Mouse (Mus musculus): Measurements from ENCODE around the gene Camsap2. TPM values are rescaled to one million over a fixed set of nuclear protein-coding genes. Genes with fewer than 3 reads are reported as not detected.

Gene Camsap2
- polyA plus RNA-seq, 3 experiments from 2014 or later: 2.2 to 6.3 (median 5.8) TPM

DNA sequence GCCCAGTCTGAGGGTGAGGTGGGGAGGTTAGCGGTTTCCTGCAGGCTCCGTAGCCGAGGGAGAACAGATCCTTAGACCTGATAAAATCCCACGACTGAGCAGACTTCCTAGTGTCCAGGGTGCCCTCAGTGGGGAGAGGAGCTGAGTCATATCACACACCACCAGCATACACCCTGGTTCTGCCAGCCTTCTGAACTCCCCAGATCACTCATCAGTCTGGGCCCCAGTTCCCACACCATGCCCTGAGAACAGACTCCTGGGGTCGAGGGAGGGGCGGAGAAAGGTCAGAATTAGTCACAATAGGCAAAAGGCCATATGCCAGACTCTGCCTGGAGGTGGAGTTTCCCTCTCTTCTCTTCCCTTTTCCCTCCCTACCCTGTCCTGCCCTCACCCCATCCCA lies 90.7 kb downstream of the Camsap2 start:
- peak; percentile 66 for ATAC-seq

DNA sequence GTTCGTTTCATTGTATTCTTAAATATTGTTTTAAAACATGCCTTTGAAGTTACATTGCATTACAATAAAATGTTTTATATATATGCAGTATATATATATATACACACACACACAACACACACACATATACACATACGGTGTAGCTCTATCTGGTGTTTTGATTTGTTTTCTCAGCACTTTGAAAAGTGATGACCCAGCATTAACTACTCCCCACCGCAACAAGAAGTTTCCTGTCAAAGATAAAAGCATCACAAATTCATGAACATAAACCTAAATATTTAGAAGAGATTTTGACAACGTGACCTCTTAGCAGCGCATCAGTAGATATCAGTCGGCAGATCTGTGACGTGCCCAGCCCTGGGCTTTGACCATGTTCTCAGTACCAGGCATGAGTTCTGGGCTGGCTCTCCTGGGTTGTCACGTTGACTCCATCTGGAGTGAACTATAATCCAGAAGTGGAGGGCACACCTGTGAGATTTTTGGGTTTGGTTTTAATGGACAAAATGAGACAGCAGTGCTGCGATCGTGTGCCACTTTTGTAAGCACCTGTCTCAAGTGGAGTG lies 91.3 kb downstream of the Camsap2 start:
- peak; percentile 52 for ATAC-seq

DNA sequence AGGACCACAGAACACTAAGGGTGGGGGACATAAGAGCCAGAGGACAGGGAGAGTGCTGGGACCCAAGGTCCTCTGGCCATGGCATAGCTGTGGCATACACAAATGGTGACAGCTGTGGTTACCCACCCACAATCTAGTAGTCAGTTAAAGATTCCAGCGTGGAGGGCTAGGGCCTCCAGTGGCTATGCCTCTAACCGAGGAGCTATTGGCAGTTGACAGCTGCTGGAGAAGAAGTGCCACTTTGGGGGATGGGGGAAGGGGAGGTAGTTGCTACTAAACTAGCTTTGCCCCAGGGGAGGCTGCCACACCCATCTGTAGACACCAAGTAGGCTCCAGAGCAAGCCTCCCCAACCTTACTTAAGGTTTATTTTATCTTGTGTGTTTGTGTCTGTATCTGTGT lies 92.4 kb downstream of the Camsap2 start:
- no peak for ATAC-seq

DNA sequence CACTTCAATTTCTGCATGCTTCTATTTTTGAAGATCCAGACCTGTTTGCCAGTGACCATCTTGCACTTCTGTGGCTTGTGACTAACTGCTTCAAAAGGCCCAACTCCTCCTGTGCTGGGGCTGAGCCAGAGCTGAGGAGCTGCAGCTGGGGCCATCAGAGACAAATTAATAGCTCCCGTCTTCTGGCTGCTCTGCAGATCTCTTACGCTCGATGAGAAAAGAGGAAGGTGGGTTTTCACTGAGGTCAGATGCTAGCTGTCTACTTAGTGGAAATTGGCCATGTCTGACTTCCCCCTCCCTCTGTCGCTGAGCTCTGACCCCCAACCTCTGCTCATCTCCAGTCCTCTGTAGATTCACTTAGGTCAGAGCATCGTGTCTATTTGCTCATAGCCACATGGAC lies 96.2 kb downstream of the Camsap2 start:
- no peak for ATAC-seq

DNA sequence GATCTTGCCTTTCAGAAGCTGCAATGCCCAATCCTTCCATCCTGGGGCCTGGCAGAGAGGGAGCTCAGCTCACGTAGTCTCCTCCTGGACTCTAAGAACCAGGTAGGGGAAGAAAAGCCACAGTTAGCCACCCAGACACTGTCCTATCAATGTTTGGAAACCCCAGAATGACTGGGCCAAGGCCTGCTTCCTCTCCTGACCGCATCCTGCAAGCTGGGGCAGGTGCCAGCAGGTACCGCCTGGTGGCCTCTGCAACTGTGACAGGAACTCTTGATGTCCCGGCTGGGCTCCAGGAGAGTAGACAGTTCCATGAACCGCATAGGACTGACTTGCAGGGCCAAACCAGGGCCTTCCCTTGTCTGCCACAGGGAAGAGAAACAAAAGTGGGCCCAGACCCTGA lies 98.5 kb downstream of the Camsap2 start:
- no peak for ATAC-seq

DNA sequence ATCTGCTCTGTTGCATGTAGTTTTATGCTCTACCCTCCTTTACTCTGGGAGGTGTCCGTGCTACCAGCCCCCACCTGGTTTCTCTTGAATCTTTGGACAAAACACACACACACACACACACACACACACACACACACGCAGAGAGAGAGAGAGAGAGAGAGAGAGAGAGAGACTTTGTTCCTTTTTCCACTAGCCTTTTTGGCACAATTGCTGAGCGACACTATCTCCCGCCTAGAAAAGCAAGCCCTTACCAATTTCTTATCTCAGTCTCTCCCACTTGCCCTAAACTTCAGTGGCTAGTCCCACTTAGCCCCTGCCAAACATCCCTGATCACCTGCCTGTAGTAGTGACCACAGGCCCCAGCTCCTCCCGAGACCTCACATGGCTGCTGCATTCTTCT lies 101.4 kb downstream of the Camsap2 start:
- ATAC-seq: no peak

DNA sequence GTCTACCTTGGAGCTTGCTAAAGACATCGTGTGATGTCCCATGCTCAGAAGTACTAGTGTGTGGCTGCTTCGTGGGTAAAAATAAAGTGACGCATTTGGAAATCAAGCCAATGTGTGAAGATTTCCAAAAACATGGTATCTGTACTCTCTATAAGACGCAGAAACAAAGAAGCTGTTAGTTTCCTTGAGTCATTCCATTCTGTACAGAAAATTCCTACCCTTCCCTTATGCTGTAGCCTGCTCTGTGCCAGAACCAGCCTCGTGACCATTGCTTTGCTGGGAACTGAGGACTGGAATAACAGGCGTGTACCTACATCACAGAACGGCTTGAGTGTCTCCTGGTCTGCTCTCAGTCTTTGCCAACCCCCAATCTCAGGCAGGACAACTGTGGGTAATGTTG lies 104.1 kb downstream of the Camsap2 start:
- no peak for ATAC-seq

DNA sequence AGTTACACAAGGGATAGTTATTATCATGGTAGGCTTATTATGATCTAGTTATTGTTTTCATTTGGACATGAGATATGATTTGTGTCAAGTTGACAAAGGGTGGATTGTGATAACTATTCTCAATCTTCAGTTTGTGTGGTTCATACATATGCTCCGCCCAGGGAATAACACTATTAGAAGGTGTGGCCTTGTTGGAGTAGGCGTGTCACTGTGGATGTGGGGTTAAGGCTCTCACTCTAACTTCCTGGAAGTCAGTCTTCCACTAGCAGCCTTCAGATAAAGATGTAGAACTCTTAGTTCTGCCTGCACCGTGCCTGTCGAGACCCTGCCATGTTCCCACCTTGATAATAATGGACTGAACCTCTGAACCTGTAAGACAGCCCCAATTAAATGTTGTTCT lies 107.4 kb downstream of the Camsap2 start:
- ATAC-seq: no peak

DNA sequence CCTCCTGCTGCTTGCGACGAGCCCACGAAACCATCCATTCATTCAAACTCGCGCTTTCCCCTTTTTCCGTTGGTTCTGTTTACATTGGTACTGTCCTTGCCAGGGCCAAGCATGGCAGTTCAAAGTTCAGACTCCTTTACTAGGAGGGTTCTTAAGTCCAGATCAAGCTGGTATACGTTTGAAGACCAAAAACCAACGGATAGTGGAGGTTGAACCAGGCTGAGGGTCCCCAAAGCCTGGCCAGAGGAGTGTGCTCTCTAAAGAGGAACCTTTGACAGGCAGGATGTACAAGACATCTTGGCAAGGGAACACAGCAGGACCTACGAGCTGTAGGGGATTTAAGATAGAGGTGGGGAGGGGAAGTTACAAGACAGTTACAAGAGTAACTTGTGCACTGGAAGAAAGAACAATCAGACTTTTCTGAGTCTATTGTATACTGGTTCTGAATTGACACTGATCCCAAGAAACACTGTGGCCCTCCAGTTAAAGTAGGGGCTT lies 111.3 kb downstream of the Camsap2 start:
- ATAC-seq: peak; percentile 41

DNA sequence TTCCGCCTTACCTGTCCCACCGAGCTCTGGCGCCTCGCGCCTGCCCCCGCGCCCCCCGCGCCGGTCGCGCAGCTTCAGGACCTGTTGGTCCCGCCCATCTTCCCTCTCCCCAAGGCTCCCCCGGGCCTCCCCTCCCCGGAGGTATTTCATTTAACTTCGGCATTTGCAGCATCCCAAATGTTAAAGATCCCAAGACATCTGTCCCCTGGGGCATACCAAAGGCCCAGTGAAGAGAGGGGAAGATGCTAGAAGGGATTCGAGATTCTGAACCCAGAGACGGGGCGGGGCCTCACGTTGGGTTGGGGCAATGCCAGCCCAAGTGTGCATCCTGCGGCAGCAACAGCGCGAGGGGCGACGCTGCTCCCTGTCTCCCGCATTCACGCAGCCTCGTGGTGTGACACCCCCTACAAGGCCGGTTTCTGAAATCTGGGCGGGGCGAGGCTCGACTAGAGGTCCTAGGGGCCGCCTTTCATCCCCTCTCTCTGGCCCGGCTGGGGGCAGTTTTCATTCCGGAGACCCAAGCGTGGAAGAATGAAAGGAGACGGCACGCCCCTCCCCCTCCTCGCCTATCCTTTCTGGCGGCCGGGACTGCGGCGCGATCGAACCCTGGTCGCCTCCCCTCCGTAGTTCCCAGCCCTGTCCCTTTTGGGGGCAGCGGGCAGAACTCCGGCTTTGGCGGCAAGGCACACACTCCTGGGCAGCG lies 111.9 kb downstream of the Camsap2 start, which contains the start of gene Inava:
Gene Inava (minus strand): TSS at position 373 of the 703 bp plus-strand sequence.
- ATAC-seq: peak; percentile 70

DNA sequence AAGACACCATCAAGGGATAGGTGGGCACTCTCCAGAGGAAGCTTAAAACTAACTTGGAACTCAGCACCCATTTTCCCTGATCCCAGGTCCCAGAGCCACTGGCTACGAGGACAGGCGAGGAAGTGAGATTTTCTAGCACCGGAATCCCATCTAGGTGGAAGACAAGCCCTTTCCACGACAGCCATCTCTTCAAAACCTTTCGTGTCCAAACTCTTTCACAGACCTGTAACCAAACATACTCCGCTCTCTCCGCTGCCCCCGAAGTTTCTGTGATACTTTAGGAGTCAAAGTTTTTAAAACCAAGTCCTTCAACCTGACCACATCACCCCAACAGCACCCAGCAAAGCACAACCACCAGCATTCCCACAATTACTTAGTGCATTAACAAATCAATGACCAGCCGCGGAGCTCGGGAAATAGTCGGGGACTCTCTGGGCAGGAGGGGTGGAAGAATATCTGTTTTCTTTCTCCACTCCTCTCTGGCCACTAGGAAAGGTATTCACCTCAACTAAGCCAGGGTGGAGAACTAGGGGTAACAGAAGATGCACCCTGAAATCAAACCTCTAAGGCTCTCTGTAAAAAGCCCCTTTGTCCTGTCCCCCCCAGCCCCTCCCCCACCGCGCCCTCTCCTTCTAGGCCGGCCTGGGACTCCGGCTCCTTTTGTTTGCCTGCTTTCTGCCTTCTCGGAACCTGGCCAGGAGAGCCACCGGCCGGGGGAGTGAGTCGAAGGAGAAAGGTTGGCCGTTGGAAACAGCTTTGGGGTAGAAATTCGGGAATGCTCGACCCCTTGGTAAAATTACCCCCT lies 112.7 kb downstream of the Camsap2 start:
- ATAC-seq: no peak

DNA sequence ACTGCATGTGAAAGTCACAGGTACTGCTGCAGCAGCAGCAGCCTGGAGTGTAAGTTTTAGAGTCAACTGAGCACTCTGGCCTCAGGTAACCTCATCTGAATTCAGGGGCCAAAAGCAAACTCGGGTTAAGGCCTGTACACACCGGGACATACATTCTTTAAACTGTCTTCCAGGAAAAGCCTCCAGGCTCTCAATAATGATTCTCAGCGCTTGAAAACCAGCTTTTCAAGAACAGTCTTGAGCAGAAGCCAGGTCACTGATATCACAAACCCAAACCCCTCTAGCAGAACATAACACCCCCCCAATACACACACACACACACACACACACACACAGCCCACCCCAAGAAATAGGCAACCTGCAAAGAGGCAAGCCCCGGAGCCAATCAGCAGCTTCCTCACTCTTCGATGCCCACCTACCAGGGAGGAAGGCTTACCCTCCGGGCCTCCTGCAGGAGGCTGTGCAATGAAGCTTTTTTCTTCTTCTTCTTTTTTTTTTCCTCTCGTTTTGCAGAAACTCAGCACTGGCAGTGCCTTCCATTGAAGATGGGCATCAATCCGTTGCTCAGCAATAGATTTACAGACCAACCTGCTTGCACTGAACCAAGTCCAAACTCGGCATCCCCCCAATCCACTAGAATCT lies 113.5 kb downstream of the Camsap2 start:
- ATAC-seq: no peak

DNA sequence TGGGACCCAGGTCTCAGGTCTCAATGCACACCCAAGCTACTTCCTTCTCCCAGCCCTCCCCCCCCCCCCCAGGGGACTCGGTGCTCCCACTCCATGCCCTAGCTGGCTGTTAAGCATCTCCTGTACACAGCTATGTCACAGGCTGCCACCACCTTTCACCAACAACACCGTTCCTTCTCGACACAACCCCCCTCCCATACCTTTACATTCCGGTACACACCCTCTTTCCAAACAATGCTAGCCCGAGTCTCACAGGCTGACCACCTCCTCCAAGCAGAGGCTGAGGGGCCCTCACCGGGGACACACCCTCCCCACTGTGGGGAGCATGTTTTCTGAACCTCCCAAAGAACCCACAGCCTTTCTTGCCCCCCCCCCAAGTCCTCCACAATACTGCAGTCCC lies 114.3 kb downstream of the Camsap2 start:
- ATAC-seq: no peak

DNA sequence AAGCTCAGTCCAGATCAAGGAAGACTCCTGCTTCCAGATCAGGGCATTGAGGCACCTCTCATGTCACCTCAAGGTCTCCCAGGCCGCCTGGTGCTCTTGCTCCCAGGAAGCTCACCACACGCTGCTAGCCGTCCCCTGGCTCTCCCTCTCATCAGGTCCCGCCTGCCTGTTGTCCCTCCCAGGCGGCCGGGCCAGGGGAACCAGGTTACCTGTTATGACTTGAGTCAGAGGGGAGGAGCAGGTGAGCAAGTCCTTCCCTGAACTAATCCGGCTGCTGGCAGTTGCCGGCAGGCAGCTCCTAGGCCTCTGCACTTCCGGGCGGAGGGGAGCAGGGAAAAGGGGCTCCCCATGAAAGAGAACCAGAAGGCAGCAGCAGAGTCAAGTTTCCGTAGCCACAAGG lies 115.7 kb downstream of the Camsap2 start:
- no peak for ATAC-seq

DNA sequence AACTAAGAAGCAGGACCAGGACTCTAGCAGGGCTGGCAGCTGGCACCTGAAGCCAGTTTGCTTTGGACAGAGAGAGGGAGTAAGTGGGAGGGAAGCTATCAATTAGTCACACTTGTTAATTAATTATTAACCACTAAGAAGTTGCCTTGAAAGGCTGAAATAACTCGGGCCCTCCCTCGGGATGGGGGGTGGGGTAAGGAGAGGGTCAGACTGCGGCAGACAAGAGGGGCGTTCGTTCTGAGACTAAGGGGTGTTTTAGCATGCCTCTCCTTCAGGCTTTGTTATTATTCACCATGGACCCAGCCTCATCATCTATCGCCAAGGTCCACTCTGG lies 116.9 kb downstream of the Camsap2 start:
- ATAC-seq: no peak

DNA sequence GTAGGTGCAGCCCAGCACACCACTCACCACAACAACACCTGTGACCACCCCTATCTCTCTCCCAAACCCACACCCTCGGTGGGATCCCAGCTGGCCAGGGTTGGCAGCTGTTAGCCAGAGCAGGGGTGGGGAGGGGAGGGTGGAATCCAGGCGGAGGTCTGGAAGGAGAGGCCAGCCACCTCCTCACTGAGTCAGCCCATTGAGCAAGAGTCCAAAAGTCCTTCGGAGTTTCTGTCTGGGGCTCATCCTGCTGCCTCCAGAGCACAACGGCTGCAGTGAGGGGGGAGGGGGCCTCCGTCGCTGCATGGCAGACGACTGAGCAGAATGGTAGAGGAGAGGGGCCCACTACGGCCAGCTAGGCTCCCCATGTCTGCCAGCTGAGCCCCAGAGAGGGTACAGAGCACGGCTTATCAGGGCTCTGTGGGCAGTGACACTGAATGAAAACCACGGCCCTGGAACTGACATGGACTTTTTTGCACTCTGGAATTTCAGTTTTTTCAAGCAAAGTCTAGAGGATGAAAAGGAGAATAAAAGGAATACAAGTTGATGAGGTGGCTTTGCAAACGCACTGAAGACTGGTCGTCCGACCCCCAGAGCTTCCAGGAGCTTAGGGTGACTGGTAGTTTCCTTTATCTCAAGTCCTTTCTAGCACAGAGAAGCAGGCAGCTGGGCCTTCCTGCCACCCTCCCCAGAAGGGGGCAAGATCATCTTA lies 117.4 kb downstream of the Camsap2 start:
- ATAC-seq: no peak

DNA sequence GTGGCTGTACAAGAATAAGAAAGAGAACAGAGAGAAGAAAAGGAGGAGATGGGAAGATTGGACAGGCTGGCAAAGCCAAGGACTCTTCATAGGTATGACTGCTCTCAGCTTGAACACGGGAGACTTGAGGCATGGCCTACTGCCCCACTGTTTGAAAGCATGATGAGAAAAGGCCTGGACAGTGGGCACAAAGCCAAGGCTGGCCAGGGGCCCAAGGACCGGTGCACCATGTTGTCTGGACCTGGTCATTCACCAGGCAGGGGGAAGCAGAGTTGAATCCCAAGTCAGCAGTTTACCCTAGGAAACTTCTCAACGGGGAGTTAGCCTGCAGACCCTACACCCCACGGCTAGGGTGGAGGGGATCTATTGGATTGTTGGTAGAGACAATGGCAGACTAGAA lies 118.0 kb downstream of the Camsap2 start:
- ATAC-seq: no peak

DNA sequence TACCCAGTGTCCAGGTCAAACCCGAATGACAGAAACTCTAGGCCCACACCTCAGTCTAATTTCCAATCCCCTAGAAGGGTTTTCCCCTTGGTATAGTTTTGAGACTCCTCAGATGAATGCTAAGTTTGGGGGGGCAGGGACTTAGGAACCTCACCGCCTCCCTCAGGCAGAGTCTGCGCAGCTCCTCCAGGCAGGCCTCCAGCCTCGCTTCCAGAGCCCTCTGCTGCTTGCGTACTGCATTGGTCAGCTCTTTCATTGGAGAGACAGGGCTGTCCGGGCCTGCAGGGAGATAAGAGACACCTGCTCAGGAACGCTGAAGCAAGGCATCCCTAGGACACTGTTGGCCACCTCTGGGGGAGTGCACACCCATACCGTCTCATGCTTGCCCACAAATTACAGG lies 119.3 kb downstream of the Camsap2 start:
- no peak for ATAC-seq

DNA sequence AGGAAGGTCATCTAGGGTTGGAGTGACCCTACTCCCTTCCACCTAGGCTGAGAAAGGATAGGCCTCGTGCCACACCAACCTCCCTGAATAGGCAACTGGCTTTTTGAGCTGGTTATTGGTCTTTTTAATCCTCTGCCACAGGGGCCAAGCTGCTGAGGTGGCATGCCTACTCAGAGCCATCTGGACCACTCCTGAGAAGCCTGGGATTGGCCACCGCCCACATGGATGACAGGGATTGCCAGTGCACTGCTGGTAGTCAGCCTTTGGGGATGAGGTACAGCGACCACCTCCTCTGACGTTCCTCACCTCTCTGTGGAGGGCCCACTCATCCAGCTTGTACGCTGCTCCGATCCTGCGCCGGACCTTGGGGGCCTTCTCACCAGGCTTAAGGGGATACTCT lies 120.1 kb downstream of the Camsap2 start:
- ATAC-seq: no peak

DNA sequence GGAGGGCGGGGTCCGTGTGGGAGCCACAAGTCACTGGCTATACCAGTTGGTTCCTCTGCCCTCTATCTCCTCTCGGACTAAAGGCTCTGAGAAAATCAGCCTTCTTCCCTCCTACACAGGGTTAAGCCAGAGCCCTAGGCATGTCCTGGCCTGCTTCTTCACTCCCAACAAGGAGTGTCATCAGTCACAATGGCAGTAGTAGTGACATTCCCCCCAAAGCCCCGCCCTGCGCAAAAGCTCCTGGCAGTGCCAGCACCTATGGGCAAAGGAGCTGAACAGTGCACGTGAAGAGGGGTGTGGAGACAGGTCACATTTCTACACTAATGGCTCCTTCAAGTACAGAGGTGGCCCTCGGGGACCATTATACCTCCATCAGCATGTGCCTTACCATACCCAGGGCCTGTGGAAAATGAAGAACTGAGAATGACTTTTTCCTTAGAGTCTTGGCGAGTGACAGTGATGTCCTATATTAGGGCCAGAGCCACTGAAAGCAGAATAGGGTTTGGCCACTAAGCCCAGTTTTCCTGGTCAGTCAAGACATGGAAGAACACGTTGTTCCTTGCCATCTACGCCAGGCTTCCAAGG lies 122.1 kb downstream of the Camsap2 start:
- no peak for ATAC-seq

DNA sequence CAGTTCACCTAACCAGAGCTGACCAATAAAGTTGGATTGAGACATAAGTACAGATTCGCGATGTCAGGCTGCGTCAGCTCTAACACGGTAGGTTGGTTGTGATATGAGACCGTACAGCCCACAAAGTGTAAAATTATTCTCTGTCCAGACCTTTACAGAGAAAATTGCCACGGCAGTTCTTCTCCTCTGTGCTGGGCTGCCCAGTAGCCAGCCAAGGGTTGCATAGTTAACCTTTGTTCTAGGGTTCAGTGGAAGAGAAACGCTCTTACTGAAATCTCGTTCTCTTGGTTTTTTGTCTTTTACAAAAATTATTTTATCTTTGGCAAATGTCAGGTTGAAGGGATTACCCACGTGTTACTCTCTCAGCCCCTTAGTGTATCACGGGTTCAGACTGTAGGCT lies 123.5 kb downstream of the Camsap2 start:
- ATAC-seq: no peak

Data from inflammation-experienced regulatory T-cells, adult 6 months (primary cell).